Mouse (Mus musculus) lung, postnatal 0 days (tissue): ENCODE data around the gene Ccdc71. TPM values are rescaled to one million over a fixed set of nuclear protein-coding genes. Genes with fewer than 3 reads are reported as not detected.

Source experiments
- ATAC-seq: fragments of 200-750 bp; cut with Nextera tagmentation; 2 replicates; pipeline ENCODE4 v1.8.0; 2017; ENCODE audit warnings: moderate library complexity
- DNase-seq: peaks from one replicate; pipeline ENCODE4 v3.0.0-alpha.2; 2016; ENCODE audit warnings: low spot score
- H3K27ac ChIP-seq: fragments of 300-500 bp; sonication (generic); 2 replicates; pipeline ENCODE4 v1.5.1; 2014; ENCODE audit warnings: antibody characterized with exemption, mild to moderate bottlenecking, low read length, mixed read lengths
- H3K27me3 ChIP-seq: fragments of 300-500 bp; sonication (generic); replicated peaks from 2 replicates; pipeline ENCODE4 v1.6.1; 2014; ENCODE audit warnings: low read length, mixed read lengths; ENCODE audit not compliant: insufficient read depth
- H3K36me3 ChIP-seq: fragments of 300-500 bp; sonication (generic); 2 replicates; pipeline ENCODE4 v1.6.1; 2014; ENCODE audit warnings: low read length, mixed read lengths; ENCODE audit not compliant: insufficient read depth
- H3K4me1 ChIP-seq: fragments of 300-500 bp; sonication (generic); 2 replicates; pipeline ENCODE4 v1.6.1; 2014; ENCODE audit warnings: antibody characterized with exemption, low read depth, low read length, mixed read lengths; ENCODE audit not compliant: insufficient read depth
- H3K4me2 ChIP-seq: fragments of 300-500 bp; sonication (generic); replicated peaks from 2 replicates; pipeline ENCODE4 v1.6.1; 2014; ENCODE audit warnings: low read depth, mild to moderate bottlenecking, low read length, moderate library complexity, mixed read lengths
- H3K4me3 ChIP-seq: fragments of 300-500 bp; sonication (generic); 2 replicates; pipeline ENCODE4 v1.5.1; 2014; ENCODE audit warnings: low read depth, low read length
- H3K9ac ChIP-seq: fragments of 300-500 bp; sonication (generic); replicated peaks from 2 replicates; pipeline ENCODE4 v1.6.1; 2014; ENCODE audit warnings: low read depth, mild to moderate bottlenecking
- H3K9me3 ChIP-seq: fragments of 300-500 bp; sonication (generic); 2 replicates; pipeline ENCODE4 v1.6.1; 2016; ENCODE audit warnings: low read length, mixed read lengths
- CTCF ChIP-seq: IDR thresholded peaks from 2 replicates; pipeline ENCODE4 v1.5.1; 2016; ENCODE audit warnings: antibody characterized with exemption, mild to moderate bottlenecking
- EP300 ChIP-seq: IDR thresholded peaks from 2 replicates; pipeline ENCODE4 v1.6.1; 2016; ENCODE audit warnings: antibody characterized with exemption, mild to moderate bottlenecking, control low read depth
- WGBS: fragments of 180-500 bp; shearing (Covaris S2); extraction: QIAGEN DNeasy Blood & Tissue Kit; methylation state at CpG from one replicate; pipeline ENCODE4 v1.1.7; 2014; 5-methylcytosine and 5-hydroxymethylcytosine counted together
- polyA plus RNA-seq: library from polyadenylated mRNA; unstranded; fragments of >200 nt; fragmentation: Nextera tagmentation; extraction: Ambion mirVana; gene quantifications from 2 replicates; pipeline ENCODE4 v1.2.1, GENCODE M21; 2015

Ccdc71 gene
- polyA plus RNA-seq, 1 experiment from 2014 or later: 42.1 TPM

GRCm38 (mm10) chr9:108490559-108491285 lies 30.4 kb downstream of the Ccdc71 start, which contains the start of gene Usp19:
TSS of gene Usp19 (plus strand) at chr9:108490602.
- Histone ChIP-seq H3K9ac (peak within 1 kb of the TSS; percentile 78), H3K4me3 (peak within 1 kb of the TSS; percentile 66), H3K4me2 (peak within 1 kb of the TSS; percentile 79), H3K4me1 (peaks cover 11% of the 10 kb centered on the region; the same call in 1 of the 2 replicates), H3K27me3 (no peaks in the 10 kb centered on the region), H3K36me3 (peaks cover 62% of the 10 kb centered on the region), H3K9me3 (no peaks in the 10 kb centered on the region), H3K27ac (peak within 1 kb of the TSS; percentile 91)
- TF ChIP-seq CTCF (0 out of 2 replicates have a peak, but pooled peaks have one; percentile 6), EP300 (no peak; the same call in 1 of the 2 replicates)
- WGBS: under 1% methylated on average over 65 of the region's 69 CpGs
- peak; percentile 98 for ATAC-seq
- DNase-seq: peak; percentile 99

DNA sequence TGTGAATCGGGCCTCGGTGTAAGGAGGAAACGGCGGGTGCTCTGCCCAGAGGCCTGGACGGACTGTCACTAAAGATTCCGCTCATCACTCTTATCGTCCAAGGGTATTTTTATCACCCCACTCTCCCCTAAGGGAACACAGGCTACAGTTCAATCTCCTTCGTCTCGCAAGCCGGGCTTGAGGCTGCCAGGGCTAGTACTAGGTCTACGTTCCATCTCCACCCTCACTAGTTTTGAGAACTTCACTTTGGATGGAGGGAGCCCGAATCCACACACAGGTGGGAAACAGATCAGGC lies 30.9 kb downstream of the Ccdc71 start:
- no peak for ATAC-seq
- TF ChIP-seq CTCF (no peak), EP300 (no peak)

GRCm38 (mm10) chr9:108492043-108492750 lies 31.9 kb downstream of the Ccdc71 start:
- peak overlapping the region; percentile 79 for H3K4me2 ChIP-seq
- peak overlapping the region; percentile 26; the same call in 1 of the 2 replicates for H3K27ac ChIP-seq
- H3K36me3 ChIP-seq: peaks cover 63% of the 10 kb centered on the region
- H3K4me3 ChIP-seq: no peak overlapping the region
- H3K27me3 ChIP-seq: no peaks in the 10 kb centered on the region
- DNase-seq (peak; percentile 49), ATAC-seq (no peak)
- TF ChIP-seq CTCF (no peak), EP300 (no peak)
- H3K9me3 ChIP-seq: no peaks in the 10 kb centered on the region
- H3K4me1 ChIP-seq: peaks cover 11% of the 10 kb centered on the region; the same call in 1 of the 2 replicates
- H3K9ac ChIP-seq: peak overlapping the region; percentile 78; the same call in 1 of the 2 replicates
- 73% methylated on average over 16 of the region's 16 CpGs for WGBS

More for the DNA sequence above, 30.9 kb downstream of the Ccdc71 start:
- H3K9ac ChIP-seq: peak overlapping the region; percentile 78
- 4% methylated on average over 12 of the region's 12 CpGs for WGBS
- peak overlapping the region; percentile 66 for H3K4me3 ChIP-seq
- peak overlapping the region; percentile 91 for H3K27ac ChIP-seq
- H3K4me1 ChIP-seq: peaks cover 11% of the 10 kb centered on the region; the same call in 1 of the 2 replicates
- H3K27me3 ChIP-seq: no peaks in the 10 kb centered on the region
- DNase-seq: no peak
- H3K4me2 ChIP-seq: peak overlapping the region; percentile 79
- no peaks in the 10 kb centered on the region for H3K9me3 ChIP-seq
- peaks cover 63% of the 10 kb centered on the region for H3K36me3 ChIP-seq

DNA sequence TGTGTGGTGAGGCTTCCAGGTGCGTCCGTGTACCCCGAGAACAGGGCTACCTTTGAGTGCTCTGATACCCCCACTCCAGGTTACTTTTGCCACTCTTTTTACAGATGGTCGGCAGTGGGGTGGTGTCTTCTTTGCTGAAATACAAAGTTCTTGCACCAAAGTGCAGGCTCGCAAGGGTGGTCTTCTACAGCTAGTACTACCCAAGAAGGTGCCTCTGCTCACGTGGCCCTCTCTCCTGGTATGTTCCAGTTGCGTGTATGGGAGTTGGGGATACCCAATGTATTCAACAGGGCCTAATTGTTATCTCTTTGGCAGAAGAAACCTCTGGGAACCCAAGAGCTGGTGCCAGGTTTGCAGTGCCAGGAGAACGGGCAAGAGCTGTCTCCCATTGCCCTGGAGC lies 32.9 kb downstream of the Ccdc71 start:
- H3K9me3 ChIP-seq: no peaks in the 10 kb centered on the region
- 94% methylated on average over 8 of the region's 8 CpGs for WGBS
- H3K4me3 ChIP-seq: no peak overlapping the region
- ATAC-seq (no peak), DNase-seq (no peak)
- no peak overlapping the region for H3K27ac ChIP-seq
- no peak overlapping the region for H3K9ac ChIP-seq
- H3K27me3 ChIP-seq: no peaks in the 10 kb centered on the region
- H3K4me2 ChIP-seq: no peak overlapping the region
- TF ChIP-seq CTCF: no peak
- TF ChIP-seq EP300: no peak
- peaks cover 63% of the 10 kb centered on the region for H3K36me3 ChIP-seq
- peaks cover 11% of the 10 kb centered on the region; the same call in 1 of the 2 replicates for H3K4me1 ChIP-seq

- 91% methylated on average over 19 of the region's 19 CpGs for WGBS
- H3K4me3 ChIP-seq: no peak overlapping the region
- H3K27me3 ChIP-seq: no peaks in the 10 kb centered on the region
- TF ChIP-seq CTCF: no peak
- TF ChIP-seq EP300: no peak
- H3K27ac ChIP-seq: no peak overlapping the region
- H3K9ac ChIP-seq: no peak overlapping the region
- H3K4me2 ChIP-seq: no peak overlapping the region
- peaks cover 11% of the 10 kb centered on the region; the same call in 1 of the 2 replicates for H3K4me1 ChIP-seq
- ATAC-seq (no peak), DNase-seq (no peak)
- peaks cover 63% of the 10 kb centered on the region for H3K36me3 ChIP-seq
- no peaks in the 10 kb centered on the region for H3K9me3 ChIP-seq
Measured at GRCm38 (mm10) chr9:108494146-108494825, 34.0 kb downstream of the Ccdc71 start.

- peaks cover 11% of the 10 kb centered on the region; the same call in 1 of the 2 replicates for H3K4me1 ChIP-seq
- DNase-seq (no peak), ATAC-seq (no peak)
- no peak overlapping the region for H3K27ac ChIP-seq
- H3K36me3 ChIP-seq: peaks cover 65% of the 10 kb centered on the region
- H3K4me2 ChIP-seq: no peak overlapping the region
- no peak overlapping the region for H3K9ac ChIP-seq
- no peaks in the 10 kb centered on the region for H3K27me3 ChIP-seq
- H3K4me3 ChIP-seq: no peak overlapping the region
- TF ChIP-seq CTCF (no peak), EP300 (no peak)
- no peaks in the 10 kb centered on the region for H3K9me3 ChIP-seq
- WGBS: 83% methylated on average over 10 of the region's 10 CpGs
Measured at GRCm38 (mm10) chr9:108494905-108495304, 34.6 kb downstream of the Ccdc71 start.
